Mouse (Mus musculus): ENCODE data around the gene Rgs12.

- no peak for TF ChIP-seq POLR2A (IDR thresholded peaks at IDR 0.05; ENCODE audit: insufficient read depth, low read depth, low read length)
- no peak for TF ChIP-seq EP300 (IDR thresholded peaks at IDR 0.05; ENCODE audit: insufficient read depth, low read depth, low read length)
- no peak for TF ChIP-seq CTCF (IDR thresholded peaks at IDR 0.05)
Observed at GRCm38 (mm10) chr5:34998754-34999153, 49.5 kb downstream of the Rgs12 start.

Data from heart, adult 2 months (tissue).